Mouse (Mus musculus) thymus, postnatal 4 days (tissue): ENCODE data around the gene Racgap1.

Source experiments
- DNase-seq: peaks from one replicate; pipeline ENCODE4 v3.0.0; 2021

Racgap1 gene

GRCm38 (mm10) chr15:99614753-99615152, 36.7 kb downstream of the Racgap1 start:
- DNase-seq, result no peak

GRCm38 (mm10) chr15:99614273-99614672, 37.2 kb downstream of the Racgap1 start:
- DNase-seq, result no peak

GRCm38 (mm10) chr15:99611563-99611962, 39.9 kb downstream of the Racgap1 start:
- DNase-seq, result no peak

GRCm38 (mm10) chr15:99608382-99609125, 42.9 kb downstream of the Racgap1 start:
- DNase-seq, result no peak

- DNase-seq, result no peak
Measured at GRCm38 (mm10) chr15:99607388-99608113, 43.9 kb downstream of the Racgap1 start.

GRCm38 (mm10) chr15:99606515-99606914, 44.9 kb downstream of the Racgap1 start:
- DNase-seq, result no peak

GRCm38 (mm10) chr15:99605595-99605994, 45.9 kb downstream of the Racgap1 start:
- DNase-seq, result no peak

- DNase-seq, result no peak
Measured at GRCm38 (mm10) chr15:99603216-99603615, 48.2 kb downstream of the Racgap1 start.

- no peak for DNase-seq
Measured at GRCm38 (mm10) chr15:99602206-99602820, 49.1 kb downstream of the Racgap1 start.

- no peak for DNase-seq
Measured at GRCm38 (mm10) chr15:99601823-99602120, 49.7 kb downstream of the Racgap1 start.

- no peak for DNase-seq
Measured at GRCm38 (mm10) chr15:99600986-99601822, 50.3 kb downstream of the Racgap1 start, which contains the start of gene Aqp6. Gene Aqp6, plus strand, starts transcription at chr15:99601400.

GRCm38 (mm10) chr15:99599245-99600070, 52.0 kb downstream of the Racgap1 start:
- DNase-seq, result no peak

GRCm38 (mm10) chr15:99597596-99597995, 53.9 kb downstream of the Racgap1 start:
- DNase-seq, result no peak

- DNase-seq, result no peak
Measured at GRCm38 (mm10) chr15:99596841-99597240, 54.6 kb downstream of the Racgap1 start.

GRCm38 (mm10) chr15:99596056-99596687, 55.3 kb downstream of the Racgap1 start:
- DNase-seq, result peak; percentile 89

GRCm38 (mm10) chr15:99594951-99595350, 56.5 kb downstream of the Racgap1 start:
- no peak for DNase-seq

- DNase-seq, result no peak
Measured at GRCm38 (mm10) chr15:99592877-99593276, 58.6 kb downstream of the Racgap1 start.

GRCm38 (mm10) chr15:99592177-99592576, 59.3 kb downstream of the Racgap1 start:
- no peak for DNase-seq

GRCm38 (mm10) chr15:99590429-99591084, 60.9 kb downstream of the Racgap1 start, which contains the start of gene Aqp5:
Gene Aqp5, plus strand, starts transcription at chr15:99590782.
- peak; percentile 18 for DNase-seq

- DNase-seq, result no peak
Measured at GRCm38 (mm10) chr15:99589704-99590103, 61.8 kb downstream of the Racgap1 start.

- no peak for DNase-seq
Measured at GRCm38 (mm10) chr15:99589237-99589636, 62.2 kb downstream of the Racgap1 start.
